Mouse (Mus musculus) lung, adult 2 months (tissue): ENCODE data around the gene Stk10.

Experiments
- CTCF ChIP-seq: fragments of 200-500 bp; IDR thresholded peaks from 2 replicates; pipeline ENCODE4 v1.5.1; 2011; ENCODE audit warnings: mild to moderate bottlenecking, low read length, control low read depth; ENCODE audit not compliant: insufficient read depth
- POLR2A ChIP-seq: fragments of 200-500 bp; IDR thresholded peaks from 2 replicates; pipeline ENCODE4 v1.6.1; 2011; ENCODE audit warnings: low read depth, mild to moderate bottlenecking, control low read depth, low read length, borderline replicate concordance; ENCODE audit errors: extremely low read depth

DNA sequence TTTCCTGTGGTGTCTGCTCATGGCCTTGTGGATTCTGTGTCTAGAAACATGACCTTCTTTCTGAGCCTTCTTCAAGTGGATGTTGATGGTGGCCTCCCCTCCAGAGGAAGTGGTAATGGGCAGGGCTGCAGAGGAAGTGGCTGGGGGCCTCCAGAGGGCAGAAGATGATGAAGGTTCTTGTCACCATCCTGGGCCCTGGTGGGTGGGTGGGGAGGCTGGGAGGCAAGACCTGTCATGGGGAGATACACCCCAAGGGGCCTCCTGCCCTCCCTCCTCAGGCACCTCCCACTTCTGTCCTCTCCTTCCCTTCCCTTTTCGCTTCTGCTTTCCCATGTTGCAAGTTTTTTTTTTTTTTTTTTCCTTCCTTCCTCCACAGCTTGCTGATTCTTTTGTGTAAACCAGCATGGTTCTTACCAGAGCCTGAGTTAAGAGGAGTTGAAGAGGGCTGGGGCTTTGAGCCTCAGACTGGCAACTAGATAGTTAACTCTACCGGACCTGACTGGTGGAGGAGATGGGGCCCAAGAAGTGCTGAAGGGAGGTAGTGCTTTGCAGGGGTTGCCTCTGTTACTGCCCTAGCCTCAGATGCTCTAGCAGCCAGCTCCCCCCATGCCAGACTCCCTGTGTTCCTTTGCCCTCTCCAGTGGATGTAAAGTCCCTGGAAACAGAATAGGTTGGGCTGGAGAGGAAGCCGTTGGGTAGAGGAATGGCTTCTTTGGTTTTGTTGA lies 9.7 kb downstream of the Stk10 start:
- TF ChIP-seq POLR2A (no peak), CTCF (no peak)
